ENCODE assay signal across 9 mouse cellular contexts in genomic region chr4:137641556-137641955, GRCm38 (mm10). TPM values are rescaled to one million over a fixed set of nuclear protein-coding genes. Genes with fewer than 3 reads are reported as not detected.
DNase-seq lines count a peak whose midpoint lies in the region.
"Had no signal": no experiment of that assay in that cellular context is flagged by ENCODE, and none has a peak within 500 bp of the region (broad histone marks: within the 10 kb centered on the region; RNA-seq: fewer than 3 reads in every experiment).

No protein-coding gene starts in this region.

- H3K4me1 ChIP-seq in heart, embryonic 10.5 days: no peaks in the 10 kb centered on the region

- H3K36me3 ChIP-seq in heart, embryonic 10.5 days: peaks cover 86% of the 10 kb centered on the region

- H3K27ac ChIP-seq in heart, embryonic 10.5 days: no peak overlapping the region

- no peaks in the 10 kb centered on the region for H3K27me3 ChIP-seq in heart, embryonic 10.5 days (ENCODE audit: insufficient read depth, poor library complexity, severe bottlenecking)

- H3K9me3 ChIP-seq in heart, embryonic 10.5 days: no peaks in the 10 kb centered on the region

- DNase-seq in gastrocnemius, postnatal 25 days: peak; percentile 18
- DNase-seq in gastrocnemius, adult 8-10 months (ENCODE audit: low spot score in 2 of 2): no peak
- peak; percentile 93 for DNase-seq in 3T3-L1 (ENCODE audit: low read depth, low spot score)
- peak; percentile 70 for DNase-seq in adipocyte (ENCODE audit: low spot score)
- DNase-seq in lung, postnatal 36 days: peak; percentile 19
- no peak for DNase-seq in neural tube, embryonic 10.5 days (ENCODE audit: extremely low spot score, low spot score)
- no peak for DNase-seq in heart, embryonic 10.5 days (ENCODE audit: low spot score)
- DNase-seq in kidney, adult 11 months: no peak
- DNase-seq: heart, postnatal 10 days had no signal

- WGBS in heart, embryonic 10.5 days: 82% methylated on average over 5 of the region's 5 CpGs

- no peak overlapping the region for H3K4me3 ChIP-seq in heart, embryonic 10.5 days

RNA-seq across cellular contexts. Expression of gene Rap1gap, which starts 23.0 kb away (rescaled TPM):
- 1 to 10 TPM; 8.0 to 9.4 TPM for total RNA-seq in gastrocnemius, postnatal 25 days (2021)
- total RNA-seq in gastrocnemius, adult 8-10 months (2022): 10 to 100 TPM in 1 of 4 experiments, 1 to 10 TPM in 3; 6.1 to 10.2 (median 6.6) TPM
- 6.7 and 8.0 TPM in 2 replicates for polyA plus RNA-seq in heart, embryonic 10.5 days (2016; fragmentation: Nextera tagmentation; extraction: Ambion mirVana)

RNA-seq across cellular contexts. Expression of gene Usp48, which starts 48.0 kb away (rescaled TPM):
- 10 to 100 TPM; 23.8 to 27.4 TPM for total RNA-seq in gastrocnemius, postnatal 25 days (2021)
- total RNA-seq in gastrocnemius, adult 8-10 months (2022): 10 to 100 TPM; 23.5 to 28.6 (median 24.9) TPM
- polyA plus RNA-seq in heart, embryonic 10.5 days (2016; fragmentation: Nextera tagmentation; extraction: Ambion mirVana): 47.7 and 56.9 TPM in 2 replicates

Comparison
In these comparisons a context has a peak if more than half of its experiments do, and no peak if none do; other contexts are left out.
1. DNase-seq: peak in gastrocnemius, postnatal 25 days (single experiment), 3T3-L1 (single experiment), adipocyte (single experiment) and lung, postnatal 36 days (single experiment); none in gastrocnemius, adult 8-10 months (0 of 2), neural tube, embryonic 10.5 days (single experiment), heart, embryonic 10.5 days (single experiment) and kidney, adult 11 months (single experiment).